Mouse (Mus musculus) CD4-positive, CD25-positive, alpha-beta regulatory T cell, adult 4 months (primary cell): Measurements from ENCODE around the gene Myl6b. TPM values are rescaled to one million over a fixed set of nuclear protein-coding genes. Genes with fewer than 3 reads are reported as not detected.

Experiments
- ATAC-seq: one replicate; pipeline ENCODE4 v1.8.0; 2017
- polyA plus RNA-seq, 2 experiments: library from polyadenylated mRNA; unstranded; fragments of 100-300 nt; shearing (Covaris generic); gene quantifications; one replicate each; pipeline ENCODE4 v1.2.1; 2017

Myl6b gene
- polyA plus RNA-seq = 1 to 10 TPM; 4.3 to 5.4 TPM

- ATAC-seq = peak; percentile 84
These were observed at the start of gene Myl6b for GRCm38 (mm10) chr10:128498590-128498989. TSS of gene Myl6b (minus strand) at chr10:128498685.

DNA sequence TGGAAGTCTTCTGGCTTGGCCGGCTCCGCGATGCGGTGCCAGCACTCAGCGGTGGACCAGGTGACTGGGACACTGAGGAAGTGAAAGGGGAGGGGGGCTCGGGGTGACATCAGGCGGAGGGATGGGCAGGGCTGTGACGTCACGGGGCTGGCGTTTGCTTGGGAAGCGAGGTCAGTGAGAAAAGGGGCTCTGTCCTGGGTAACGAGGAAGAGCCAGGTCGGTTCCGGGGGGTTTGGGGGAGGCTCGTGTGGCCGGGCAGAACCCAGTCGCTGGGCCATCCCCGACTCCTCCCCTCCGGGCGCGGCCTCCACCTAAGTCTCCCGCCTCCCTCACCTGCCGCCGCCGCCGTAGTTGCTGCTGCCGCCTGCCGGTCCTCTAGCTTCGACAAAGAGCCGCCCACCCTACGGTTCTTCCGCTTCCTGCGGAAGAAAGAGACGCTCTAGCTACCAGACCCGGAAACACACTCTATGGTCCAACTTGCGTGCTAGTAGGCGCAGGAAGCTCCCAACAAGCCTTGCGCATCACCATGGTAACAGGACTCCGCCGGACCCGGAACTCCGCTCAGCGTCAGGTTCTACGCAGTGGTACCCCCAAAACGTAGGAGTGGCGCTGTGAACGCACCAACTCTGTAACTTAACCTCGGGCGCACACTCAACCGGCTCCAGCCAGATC lies 49.0 kb upstream of the Myl6b start, which contains the start of gene Zc3h10:
Gene Zc3h10, minus strand, starts transcription at position 414 of the 672 bp plus-strand sequence.
- ATAC-seq = peak; percentile 73

GRCm38 (mm10) chr10:128546787-128547186 lies 48.3 kb upstream of the Myl6b start:
- ATAC-seq = no peak

- no peak for ATAC-seq
These were observed 47.9 kb upstream of the Myl6b start for GRCm38 (mm10) chr10:128546361-128546760.

DNA sequence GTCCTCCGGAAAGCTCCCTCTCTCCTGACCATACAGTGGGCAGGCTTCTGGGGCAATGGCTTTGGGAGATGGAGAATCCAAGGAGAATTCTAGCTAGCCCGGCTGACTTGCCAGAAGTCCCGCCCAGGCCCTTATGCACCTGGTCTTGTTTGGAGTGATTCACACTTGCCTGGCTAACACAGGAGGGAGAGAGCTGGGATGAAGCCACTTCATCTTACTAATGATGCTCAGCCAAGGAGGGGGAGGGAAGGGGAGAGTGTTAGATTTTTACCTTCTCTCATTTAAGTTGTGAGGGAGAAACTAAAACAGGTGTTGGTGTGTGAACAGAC lies 47.0 kb upstream of the Myl6b start:
- no peak for ATAC-seq

DNA sequence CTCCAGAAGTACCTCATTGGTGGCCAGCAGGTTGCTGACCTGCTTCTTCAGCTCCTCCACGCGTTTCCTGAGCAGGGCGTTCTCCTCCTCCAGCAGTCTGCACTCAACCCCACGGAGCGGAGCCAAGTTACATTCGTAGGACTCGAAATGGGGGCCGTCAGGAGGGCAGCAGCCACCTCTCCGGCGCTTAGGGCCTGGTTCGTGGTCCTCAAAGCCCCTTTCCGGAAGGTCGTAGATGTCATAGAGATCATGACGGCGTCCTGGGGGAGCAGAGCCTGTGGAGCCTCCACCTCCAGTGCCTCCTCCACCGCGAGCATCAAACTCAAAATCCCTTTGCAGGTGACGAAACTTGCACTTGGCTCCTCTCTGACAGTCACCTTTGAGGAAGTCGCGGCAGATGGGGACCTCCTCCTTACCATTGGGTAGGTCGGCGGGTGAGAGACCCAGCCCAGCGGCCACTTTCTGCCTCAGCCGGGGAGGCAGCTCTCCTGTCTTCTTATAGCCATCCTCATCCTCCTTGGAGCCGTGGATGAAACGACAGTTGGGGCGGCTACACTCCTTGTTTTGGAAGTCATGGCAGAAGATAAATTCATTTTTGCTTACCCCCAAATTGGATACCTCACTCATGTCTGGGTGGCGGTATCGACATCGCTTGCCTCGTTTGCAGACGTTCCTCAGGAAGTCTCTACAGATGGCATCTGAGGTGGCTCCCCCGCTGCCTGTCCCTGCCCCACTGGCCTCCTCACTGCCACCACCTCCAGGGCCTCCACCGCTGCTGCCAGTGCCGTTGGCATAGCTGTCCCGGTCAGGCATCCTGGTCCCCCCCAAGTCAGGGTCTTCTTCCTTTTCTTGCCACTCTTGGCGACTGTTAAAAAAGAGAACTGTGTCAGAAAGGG lies 46.4 kb upstream of the Myl6b start:
- ATAC-seq = no peak

- ATAC-seq = no peak
These were observed 45.7 kb upstream of the Myl6b start for GRCm38 (mm10) chr10:128544151-128544657.

DNA sequence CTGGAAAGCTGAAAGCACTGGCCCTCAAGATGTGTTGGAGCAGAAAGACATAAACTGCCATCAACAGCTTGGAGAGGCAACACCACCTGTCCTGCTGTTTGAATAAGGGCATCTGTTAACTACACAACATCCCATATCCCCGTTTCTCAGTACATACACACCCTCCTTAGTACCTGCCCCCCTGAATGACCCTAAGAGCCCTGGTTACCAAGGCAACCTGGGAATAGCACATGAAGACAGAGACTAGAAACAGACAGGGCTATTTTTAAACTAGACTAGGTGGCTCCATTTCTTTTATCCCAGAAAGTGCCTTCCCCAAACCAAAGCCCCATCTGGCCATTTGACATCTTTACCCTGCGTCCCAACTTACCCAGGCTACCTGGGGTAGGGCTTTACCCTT lies 44.6 kb upstream of the Myl6b start:
- ATAC-seq = no peak

DNA sequence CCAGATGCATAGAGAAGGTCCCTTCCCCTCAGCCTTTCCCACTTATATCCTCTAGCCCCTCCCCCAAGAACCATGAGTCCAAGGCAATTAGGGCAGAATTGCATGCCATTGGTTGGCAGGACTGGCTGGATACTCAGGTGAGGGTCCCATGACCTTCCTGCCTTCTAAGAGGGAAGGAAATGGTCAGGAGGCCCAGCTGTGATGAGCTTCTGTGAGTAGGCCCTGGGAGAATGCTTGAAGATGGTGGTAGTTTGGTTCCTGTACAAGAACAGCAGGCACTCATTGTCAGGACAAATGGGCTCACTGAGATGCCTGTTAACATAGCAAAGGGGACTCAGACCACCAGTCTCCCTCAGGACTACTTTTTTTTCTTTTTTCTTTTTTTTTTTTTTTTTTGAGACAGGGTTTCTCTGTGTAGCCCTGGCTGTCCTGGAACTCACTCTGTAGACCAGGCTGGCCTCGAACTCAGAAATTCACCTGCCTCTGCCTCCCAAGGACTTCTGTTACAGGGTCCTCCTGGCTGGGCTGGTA lies 39.9 kb upstream of the Myl6b start:
- no peak for ATAC-seq

GRCm38 (mm10) chr10:128536266-128536940 lies 37.9 kb upstream of the Myl6b start:
- ATAC-seq = peak; percentile 99

- ATAC-seq = peak; percentile 47
These were observed 37.3 kb upstream of the Myl6b start for GRCm38 (mm10) chr10:128535624-128536265.

GRCm38 (mm10) chr10:128535206-128535605 lies 36.7 kb upstream of the Myl6b start:
- no peak for ATAC-seq

DNA sequence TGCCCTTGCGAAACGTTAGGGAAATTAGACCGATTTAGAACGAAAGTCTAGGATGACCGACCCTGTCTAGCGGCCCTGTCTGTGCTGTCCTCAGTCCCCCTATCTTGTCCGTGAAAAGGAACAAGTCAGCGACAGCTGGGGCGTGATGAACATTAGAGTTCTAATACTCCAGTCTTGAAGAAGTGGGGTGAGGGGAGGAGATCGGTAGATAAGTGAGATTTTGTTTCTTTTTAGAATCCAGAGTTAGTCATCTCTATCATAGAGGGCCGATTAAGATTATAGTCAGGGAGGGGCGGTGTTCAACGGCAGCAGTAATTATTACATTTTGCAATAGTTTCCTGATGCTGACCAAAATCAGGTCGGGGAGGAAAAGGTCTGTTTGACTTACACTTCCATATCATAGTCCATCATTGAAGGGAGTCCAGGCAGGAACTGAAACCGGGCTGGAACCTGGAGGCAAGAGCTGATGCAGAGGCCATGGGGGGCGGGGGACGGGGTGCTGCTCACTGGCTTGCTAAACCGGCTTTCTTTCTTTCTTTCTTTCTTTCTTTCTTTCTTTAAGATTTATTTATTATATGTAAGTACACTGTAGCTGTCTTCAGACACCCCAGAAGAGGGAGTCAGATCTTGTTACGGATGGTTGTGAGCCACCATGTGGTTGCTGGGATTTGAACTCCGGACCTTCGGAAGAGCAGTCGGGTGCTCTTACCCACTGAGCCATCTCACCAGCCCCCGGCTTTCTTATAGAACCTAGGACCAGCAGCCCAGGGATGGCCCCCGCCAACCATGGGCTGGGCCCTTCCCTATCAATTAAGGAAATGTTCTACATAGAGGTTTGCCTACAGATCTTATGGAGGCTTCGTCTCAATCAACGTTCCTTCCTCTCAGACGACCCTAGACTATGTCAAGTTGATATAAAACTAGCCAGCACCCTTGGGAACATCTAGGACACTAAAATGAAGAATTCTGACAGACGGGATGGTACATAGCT lies 28.2 kb upstream of the Myl6b start:
- ATAC-seq = peak; percentile 16

- peak; percentile 89 for ATAC-seq
These were observed 27.3 kb upstream of the Myl6b start, which contains the start of gene Esyt1 for GRCm38 (mm10) chr10:128525671-128526308. TSS of gene Esyt1 (minus strand) at chr10:128525871.

DNA sequence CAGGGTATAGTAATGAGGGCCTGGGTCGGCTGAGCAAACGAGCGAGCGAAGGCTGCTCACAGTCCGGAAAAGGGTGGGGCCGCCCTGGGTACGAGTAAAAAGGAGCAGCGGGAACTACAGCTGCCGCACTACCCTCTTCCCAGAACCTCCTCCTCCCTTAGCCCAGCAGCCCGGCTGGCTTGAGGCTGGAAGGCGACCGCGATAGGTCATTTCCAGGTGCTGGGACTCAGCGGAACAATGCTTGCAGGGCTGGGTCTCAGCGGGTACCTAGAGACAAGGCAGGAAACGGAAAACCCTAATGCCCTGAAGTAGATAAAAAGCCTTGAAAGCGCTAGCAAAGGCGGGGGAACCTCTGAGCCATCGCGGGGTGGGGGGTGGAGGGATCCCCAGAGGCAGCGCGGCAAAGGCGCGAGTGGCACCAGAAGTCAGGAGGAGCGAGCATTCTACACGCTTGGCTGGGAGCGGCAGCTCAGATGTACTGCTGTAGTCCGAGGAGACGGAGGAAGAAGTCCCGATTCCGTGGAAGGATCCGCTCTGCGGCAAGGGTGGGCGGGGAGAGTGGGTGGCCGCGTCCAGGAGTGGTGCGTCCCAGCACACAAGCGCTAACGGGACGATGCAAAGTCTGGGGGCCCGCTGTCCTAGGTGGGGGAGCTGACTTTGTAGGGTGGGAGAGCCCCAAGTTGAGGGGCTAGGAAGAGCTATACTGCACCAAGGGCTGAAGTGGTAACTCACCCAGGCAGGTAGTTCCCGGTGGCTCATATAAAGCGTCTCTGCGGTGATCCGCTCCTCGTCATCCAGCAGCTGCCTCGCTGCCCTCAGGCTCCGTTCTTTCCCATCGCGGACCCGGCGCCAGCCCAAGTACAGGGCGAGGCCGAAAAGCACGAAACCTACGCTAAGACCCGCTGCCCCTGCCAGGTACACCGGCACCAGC lies 26.5 kb upstream of the Myl6b start:
- peak; percentile 59 for ATAC-seq

GRCm38 (mm10) chr10:128524111-128524731 lies 25.7 kb upstream of the Myl6b start:
- ATAC-seq = peak; percentile 0

DNA sequence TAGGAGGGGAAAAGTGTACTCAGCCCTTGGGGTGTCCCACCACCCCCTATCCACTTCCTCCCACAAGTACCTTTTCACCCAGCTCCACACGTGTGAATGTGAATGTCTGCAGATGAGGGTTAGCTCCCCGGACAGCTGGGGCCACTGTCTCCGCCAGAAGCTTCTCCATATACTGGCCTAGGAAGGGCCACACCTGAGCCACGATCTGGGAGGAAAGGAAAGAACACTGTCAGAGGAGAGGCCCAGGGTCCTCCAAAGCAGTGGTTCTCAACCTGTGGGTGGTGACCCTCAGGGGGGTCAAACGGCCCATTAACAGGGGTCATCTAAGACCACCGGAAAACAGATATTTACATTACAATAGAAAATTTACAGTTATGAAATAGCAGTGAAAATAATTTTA lies 23.9 kb upstream of the Myl6b start:
- ATAC-seq = no peak

- ATAC-seq = no peak
These were observed 22.1 kb upstream of the Myl6b start for GRCm38 (mm10) chr10:128520591-128520990.

- peak; percentile 45 for ATAC-seq
These were observed 20.3 kb upstream of the Myl6b start for GRCm38 (mm10) chr10:128518833-128519232.
